Mouse (Mus musculus) layer of hippocampus, adult 9-10 months (tissue): ENCODE results near the gene Grip1.

Experiments used
- DNase-seq: peaks from one replicate; pipeline ENCODE4 v3.0.0; 2022; ENCODE audit warnings: low spot score

Grip1 gene

DNA sequence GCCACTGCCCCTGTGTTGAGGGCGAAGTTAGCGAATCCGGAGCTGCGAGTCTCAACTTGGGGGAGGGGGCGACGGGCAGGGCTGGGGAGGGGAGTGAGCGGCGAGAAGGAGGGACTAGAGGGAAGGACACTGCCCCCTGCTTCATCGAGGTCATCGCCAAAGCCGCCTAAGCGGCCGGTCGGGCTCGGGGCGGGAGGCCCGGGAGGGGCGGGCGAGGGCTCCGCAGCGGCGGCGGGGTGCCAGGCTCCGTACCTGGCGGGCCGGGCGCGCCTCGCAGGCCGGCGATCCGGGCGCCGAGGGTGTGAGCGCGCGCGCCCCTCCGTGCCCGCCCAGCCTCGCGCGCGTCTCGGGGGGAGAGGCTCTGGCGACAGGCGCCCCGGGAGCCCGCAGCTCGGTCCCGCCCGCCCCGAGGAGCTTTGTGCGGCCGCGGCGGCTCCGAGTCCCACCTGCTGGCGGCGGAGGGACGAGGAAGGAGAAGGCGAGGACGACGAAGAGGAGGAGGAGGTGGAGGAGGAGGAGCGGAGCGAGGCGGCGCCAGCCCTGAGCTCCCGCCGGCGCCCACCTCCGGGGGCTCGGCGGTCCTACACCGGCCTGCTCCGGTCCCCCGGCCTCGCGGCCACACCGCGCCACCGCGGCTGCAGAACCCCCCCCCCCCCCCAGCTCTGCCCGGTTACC, at the start of gene Grip1:
TSS of gene Grip1 (plus strand) at position 400 of the 675 bp plus-strand sequence.
- no peak for DNase-seq

DNA sequence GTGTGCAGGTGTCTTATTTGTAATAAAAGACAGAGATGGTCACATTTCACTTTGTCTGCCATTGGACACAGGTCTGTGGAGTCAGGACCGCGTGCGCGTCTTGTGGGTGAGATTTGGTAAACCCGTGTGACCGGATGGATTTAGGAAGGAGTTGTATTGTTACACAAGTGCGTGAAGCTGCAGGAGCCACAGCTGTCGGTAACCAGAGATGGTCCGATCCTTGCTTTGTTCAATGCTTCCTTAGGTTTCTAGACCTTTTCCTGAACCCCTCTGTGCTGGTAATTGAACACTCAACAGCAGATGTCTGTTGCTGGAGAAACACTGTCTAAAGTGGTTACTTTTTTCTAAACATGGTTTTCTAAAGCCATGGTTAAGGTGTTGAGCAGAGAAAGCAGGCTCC, 48.5 kb upstream of the Grip1 start:
- DNase-seq = no peak

DNA sequence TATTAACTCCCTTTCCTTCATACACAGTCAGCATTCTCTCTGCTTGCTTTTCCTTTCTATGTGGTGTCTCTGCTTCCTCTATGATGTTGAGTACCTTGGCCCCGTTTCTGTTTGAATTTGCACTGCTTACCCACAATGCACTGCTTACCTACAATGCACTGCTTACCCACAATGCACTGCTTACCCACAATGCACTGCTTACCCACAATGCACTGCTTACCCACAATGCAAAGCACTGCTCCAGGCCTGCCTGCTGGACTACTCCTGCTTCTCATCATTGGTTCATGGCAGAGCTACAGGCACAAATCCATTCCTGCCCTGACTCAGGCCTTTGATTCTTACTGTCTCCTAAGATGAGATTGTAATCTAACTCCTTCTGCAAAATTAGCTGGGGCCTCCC, 48.0 kb upstream of the Grip1 start:
- DNase-seq = no peak

GRCm38 (mm10) chr10:119408327-119408726, 45.3 kb upstream of the Grip1 start:
- DNase-seq = no peak

- DNase-seq = no peak
Measured at GRCm38 (mm10) chr10:119413238-119413637, 40.4 kb upstream of the Grip1 start.

DNA sequence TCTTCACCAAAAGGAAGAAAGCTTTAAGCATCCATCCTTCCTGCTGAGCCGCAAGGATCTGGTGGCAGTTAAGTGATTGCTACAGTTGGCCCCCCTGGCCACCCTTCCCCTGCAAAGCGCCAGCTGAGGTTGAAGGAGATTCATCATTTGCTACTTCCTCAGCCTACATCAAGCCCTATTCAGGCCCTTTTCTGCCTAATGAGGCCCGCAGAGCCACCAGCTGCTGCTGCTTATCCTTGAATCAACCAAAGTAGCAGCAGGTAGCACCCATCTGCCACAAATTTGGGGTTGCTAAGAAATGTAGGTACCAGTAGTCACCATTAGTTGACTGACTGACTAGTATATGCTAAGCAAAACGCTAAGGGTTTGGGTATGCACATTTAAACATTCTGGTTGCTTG, 38.5 kb upstream of the Grip1 start:
- DNase-seq = no peak

- no peak for DNase-seq
Measured at GRCm38 (mm10) chr10:119421418-119421817, 32.2 kb upstream of the Grip1 start.

- DNase-seq = no peak
Measured at GRCm38 (mm10) chr10:119423821-119424534, 29.7 kb upstream of the Grip1 start.

DNA sequence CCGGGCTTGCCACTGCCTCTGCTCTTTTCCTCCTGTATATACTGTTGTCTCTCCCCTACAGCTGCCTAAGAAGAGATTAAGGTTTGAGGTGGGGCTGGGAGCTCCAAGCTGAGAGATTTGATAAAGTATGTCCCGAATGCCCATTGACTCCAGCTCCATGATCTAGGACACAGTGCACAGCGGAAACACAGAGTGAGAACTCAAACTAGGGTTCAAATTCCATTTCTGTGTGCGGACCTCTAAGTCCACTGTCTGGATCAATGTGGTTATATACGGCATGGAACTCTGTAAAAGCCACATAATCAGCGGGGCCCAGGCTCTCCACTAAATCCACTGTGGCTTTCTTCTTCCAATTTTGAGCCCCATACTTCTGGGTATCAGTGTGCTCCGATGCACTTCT, 26.0 kb upstream of the Grip1 start:
- DNase-seq = no peak

- no peak for DNase-seq
Measured at GRCm38 (mm10) chr10:119428106-119428505, 25.5 kb upstream of the Grip1 start.

DNA sequence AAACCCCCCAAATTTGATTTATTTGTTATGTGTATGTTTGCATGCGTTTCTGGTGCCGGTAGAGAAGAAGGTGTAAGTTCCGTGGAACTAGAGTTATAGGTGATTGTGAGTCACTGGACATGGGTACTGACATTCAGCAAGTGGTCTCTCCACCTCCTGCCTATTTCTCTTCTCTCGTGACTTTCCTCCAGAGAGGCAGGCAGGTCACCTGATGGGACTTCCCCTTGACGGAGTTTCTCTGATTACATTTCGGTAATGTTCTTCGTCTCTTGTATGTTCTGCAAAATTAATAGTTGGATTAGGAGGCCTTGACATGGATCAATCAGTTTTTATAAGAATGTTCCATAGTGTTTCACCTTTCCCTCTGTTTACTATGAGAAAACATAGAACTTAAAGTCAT, 23.4 kb upstream of the Grip1 start:
- DNase-seq = no peak

DNA sequence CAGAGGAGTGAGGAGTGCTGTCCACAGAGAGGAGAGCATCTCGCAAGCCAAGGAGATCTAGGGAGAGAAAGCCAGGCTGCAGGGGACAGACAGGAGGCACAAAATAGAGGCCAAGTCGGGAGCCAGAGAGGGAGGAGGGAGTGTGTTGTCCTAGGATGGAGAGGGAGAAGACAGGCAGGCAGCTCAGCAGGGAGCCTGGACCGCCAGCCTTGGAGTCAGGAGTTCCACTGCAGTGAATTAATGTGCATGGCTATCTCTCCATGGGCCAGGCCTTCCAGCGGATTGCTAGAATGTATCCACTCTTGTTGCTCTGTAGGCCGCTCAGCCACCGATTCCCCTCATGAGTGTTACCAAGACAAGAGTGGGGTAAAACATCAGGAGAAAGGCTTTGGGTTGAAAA, 21.8 kb upstream of the Grip1 start:
- DNase-seq = no peak

DNA sequence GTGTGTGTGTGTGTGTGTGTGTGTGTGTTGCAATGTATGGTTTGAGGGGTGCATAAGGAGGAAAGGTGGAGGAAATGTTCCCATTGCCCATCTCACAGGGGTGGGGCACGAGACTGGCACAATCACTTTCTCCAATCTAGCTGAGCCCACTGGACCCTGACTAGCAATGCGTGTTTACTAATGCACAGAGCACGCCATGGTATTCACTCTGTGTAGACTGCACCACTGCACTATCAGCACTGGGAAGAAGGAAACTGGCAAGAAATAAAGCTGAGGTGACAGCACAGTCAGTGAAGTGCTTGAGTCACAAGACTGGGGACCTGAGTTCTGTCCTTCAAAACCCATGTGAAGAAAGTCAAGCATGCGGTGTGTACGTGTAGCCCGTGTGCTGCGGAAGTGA, 17.8 kb upstream of the Grip1 start:
- DNase-seq = no peak

DNA sequence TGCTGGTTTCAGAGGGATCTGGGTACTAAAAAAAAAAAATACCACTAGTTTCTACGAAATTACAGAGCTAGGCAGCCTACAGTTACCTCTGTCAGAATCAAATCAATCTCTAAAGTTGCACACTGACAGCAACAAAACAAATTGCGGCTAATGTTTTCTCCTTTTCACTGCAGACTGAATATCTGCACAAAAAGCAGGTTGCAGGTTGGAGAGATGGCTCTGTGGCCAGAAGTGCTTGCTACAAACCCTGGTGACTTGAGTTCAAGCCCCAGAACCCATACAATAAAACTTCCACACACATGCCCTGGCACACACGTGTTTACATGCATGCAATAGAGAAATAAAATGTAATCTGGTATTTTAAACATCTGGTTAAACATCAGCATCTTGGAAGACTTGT, 16.3 kb upstream of the Grip1 start:
- DNase-seq = no peak

DNA sequence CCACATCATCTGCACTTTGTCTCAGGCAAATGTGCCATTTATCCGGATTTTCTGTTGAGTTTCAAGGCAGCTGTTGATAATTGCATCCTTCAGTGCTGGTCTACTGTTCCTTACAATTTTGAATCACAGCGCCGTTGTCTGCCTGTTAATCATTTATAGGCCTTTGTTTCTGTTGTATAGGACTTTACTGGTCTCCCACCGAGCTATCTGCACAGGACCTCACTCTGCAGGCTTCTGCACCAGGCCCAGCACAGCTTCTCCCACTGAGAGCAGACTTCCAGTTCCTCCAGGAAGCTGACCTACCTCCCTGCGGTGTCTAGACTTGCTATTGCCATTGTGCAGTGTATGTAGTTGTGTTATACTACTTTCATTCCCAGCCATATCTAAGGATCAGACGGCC, 11.9 kb upstream of the Grip1 start:
- DNase-seq = no peak

- DNase-seq = no peak
Measured at GRCm38 (mm10) chr10:119447392-119447914, 6.2 kb upstream of the Grip1 start.

DNA sequence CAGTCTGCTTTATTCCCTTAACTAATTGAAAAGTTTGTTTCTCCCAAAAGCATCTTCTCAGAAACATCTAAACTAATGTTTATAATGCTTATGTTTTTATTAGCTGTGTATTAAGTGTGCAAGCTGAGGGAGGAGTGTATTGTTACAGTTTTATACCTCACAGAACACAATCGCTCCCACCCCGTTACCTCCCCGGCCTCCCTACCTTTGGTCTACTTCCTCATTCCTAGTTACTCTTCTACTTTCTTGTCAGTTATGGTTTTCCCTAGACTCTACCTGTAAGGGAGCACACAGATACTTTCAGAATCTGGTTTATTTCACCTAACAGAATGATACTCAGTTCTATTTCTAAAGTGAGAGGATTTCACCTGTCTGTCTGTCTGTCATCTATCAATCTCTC, 5.7 kb upstream of the Grip1 start:
- DNase-seq = no peak

- DNase-seq = no peak
Measured at GRCm38 (mm10) chr10:119452698-119453097, 932 bp upstream of the Grip1 start.

- no peak for DNase-seq
Measured at GRCm38 (mm10) chr10:119454106-119454667, 557 bp downstream of the Grip1 start.

DNA sequence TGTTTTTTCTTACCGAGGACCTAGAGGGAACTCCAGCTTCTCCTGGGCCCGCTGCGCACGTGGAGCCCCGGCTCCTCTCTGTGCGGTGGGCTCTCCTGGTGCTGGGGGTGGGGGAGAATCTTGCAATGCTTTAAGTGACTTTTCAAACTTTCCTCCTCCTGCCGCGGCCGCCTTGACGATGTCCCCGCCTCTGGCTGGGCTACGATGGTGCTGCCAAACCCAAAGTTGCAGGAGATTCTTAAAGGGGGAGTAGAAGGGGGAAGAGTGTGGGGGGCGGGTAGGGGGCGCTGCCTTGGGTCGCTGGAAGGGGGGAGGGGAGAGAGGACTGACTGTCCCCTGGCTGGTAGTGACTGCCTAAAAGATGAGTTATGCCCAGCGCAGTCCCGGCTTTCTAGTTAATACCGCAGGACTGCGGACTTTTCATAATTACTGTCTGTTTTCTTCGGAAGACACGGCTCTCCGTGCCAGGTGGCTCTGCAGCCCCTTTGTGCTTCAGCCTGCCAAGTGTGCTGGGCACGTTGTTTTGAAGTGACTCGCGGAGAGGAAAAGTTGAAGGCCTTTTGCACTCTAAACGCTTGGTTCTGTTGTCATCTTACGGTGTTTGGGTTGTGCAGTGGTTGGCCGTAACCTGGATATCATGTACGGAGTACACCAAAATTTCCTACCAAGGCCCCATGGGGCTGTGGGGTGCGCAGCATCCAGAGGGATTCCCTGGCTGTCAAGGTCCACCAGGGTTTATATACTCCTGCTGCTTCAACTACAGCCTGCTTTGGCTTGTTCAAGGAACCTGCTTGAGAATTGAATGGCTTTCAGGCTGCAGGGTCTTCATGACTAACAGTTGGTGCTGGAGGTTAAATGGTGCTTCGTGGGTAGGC, 1.3 kb downstream of the Grip1 start:
- no peak for DNase-seq

GRCm38 (mm10) chr10:119455543-119455940, 1.9 kb downstream of the Grip1 start:
- DNase-seq = no peak

DNA sequence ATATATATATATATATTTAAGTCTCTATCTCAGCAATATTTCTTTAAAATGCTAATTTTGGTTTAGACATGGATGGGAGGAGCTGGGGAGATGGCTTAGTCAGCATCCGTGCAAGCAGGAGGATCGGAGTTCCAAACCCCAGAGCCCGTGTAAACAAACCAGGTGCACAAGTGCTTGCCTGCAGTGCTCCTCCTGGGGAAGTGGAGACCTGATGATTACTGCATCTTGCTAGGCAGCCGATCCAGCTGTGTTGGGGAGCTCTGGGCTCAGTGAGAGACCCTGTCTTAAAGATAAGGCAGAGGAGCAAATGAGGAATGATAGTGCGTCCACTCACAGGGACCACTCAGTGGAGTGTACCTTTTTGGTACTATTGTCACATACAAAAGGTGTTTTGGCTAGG, 3.5 kb downstream of the Grip1 start:
- no peak for DNase-seq
